Mouse (Mus musculus): ENCODE data around the gene Dupd1. TPM values are rescaled to one million over a fixed set of nuclear protein-coding genes. Genes with fewer than 3 reads are reported as not detected.

The Dupd1 gene
- polyA plus RNA-seq, 1 experiment from 2014 or later: 0.26 TPM

DNA sequence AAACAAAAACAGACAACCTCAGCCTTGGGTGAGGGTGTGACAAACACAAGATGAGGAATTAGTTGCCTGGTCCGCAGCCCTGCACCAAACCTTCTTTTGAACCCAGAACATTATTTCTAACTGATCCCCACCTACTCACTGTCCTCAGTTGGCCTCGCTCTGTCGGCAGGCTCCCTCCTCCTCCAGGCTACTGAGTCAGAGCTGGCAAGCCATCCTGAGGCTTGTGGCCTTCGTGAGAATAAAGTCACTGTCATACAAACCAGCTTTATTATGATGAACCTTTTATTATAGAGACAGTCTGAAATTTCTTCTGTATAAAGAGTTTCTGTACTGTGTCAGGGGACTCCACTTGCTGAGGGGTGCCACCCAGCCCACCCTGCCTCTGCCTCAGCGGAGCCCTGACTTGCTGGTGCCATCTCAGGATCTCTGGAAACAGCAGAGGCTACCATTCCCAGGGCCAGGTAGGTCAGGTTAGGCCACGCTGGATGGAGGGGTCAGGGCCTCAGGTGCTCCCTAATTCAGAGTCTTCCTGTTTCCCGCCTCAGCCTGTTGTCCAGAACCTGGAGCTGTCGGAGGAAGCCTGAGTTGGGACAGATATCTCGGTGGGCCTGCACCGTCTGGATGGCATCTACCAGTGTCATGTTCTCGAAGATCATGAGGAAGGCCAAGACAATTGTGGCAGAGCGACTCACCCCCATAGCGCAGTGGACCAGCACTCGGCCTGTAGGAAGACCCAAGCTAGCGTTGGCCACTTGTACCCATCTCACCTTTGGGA lies 18.9 kb upstream of the Dupd1 start:
- no peak for ATAC-seq
- WGBS: 93% methylated on average over 15 of the region's 15 CpGs
- no peaks in the 10 kb centered on the region for H3K9me3 ChIP-seq (replicated peaks; ENCODE audit: control insufficient read depth, low read length, poor library complexity, severe bottlenecking)

DNA sequence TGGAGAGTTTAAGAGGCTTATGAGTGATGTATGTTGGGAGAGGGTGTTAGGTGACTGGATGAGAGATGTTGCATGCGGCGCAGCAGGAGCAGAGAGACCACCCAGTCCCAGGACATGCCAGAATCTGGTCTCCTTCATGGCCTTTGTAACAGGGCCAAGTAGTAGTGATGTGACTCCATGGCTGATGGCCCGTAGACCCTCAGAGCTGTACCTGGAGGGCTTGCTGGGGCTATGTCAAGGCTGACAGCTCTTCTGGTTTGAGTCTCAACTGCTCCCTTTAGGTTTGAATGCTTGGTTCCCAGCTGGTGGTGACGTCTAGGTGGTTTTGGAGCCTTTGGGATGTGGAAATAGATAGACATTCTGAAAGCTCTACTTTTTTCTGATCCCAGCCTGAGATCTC lies 15.6 kb upstream of the Dupd1 start:
- WGBS: 98% methylated on average over 4 of the region's 4 CpGs
- H3K4me1 ChIP-seq (ENCODE audit: control insufficient read depth, insufficient read depth, low read length): no peaks in the 10 kb centered on the region
- no peaks in the 10 kb centered on the region for H3K9me3 ChIP-seq (replicated peaks; ENCODE audit: control insufficient read depth, low read length, poor library complexity, severe bottlenecking)
- no peak overlapping the region for H3K27ac ChIP-seq (ENCODE audit: low read length)
- no peak overlapping the region for H3K4me3 ChIP-seq (ENCODE audit: low read depth, low read length)
- H3K4me2 ChIP-seq (ENCODE audit: low read length): no peak overlapping the region
- H3K27me3 ChIP-seq (ENCODE audit: control insufficient read depth, insufficient read depth, low read depth, low read length): no peaks in the 10 kb centered on the region; the same call in 1 of the 2 replicates
- no peaks in the 10 kb centered on the region for H3K36me3 ChIP-seq (ENCODE audit: control insufficient read depth, insufficient read depth, low read length)
- no peak overlapping the region for H3K9ac ChIP-seq (ENCODE audit: low read depth, low read length)
- ATAC-seq: no peak

More for the DNA sequence above, 18.9 kb upstream of the Dupd1 start:
- no peak overlapping the region for H3K9ac ChIP-seq (ENCODE audit: low read depth, low read length)
- no peaks in the 10 kb centered on the region for H3K36me3 ChIP-seq (ENCODE audit: control insufficient read depth, insufficient read depth, low read length)
- H3K27ac ChIP-seq (ENCODE audit: low read length): no peak overlapping the region
- no peak overlapping the region for H3K4me2 ChIP-seq (ENCODE audit: low read length)
- H3K4me3 ChIP-seq (ENCODE audit: low read depth, low read length): no peak overlapping the region
- H3K4me1 ChIP-seq (ENCODE audit: control insufficient read depth, insufficient read depth, low read length): no peaks in the 10 kb centered on the region
- no peaks in the 10 kb centered on the region for H3K27me3 ChIP-seq (ENCODE audit: control insufficient read depth, insufficient read depth, low read depth, low read length)

DNA sequence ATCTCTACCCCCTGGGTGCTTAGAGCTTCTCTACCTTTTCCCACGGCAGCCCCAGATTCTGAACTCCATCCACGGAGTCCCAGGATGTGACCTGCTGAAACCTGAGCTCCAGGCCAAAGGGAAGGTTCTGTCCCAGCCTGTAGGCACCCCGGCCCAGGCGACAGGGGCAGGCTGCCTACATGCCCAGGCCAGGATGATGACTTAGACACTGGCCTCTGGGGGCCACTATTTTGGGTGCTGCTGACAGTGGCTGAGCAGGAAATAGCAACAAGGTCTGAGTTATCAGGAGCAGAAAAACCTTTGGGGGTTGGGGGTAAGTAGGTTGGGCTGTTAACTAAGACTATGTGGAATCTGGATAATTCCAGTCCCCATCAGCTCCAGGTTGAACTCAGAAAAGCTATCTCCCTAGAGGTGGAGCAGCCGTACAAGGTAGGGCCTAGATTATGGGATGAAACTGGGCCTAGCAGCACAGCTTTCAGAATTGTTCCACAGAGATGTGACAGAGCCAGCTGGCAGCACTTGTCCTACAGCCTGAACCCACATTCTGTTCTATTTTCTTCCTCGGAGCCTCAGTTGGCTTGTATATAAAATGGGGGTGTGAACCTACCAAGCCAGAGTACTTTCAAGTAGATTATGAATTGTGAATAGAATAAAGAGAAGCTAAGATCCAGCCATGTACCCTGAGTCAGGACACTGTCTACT lies 14.8 kb upstream of the Dupd1 start:
- no peak overlapping the region for H3K27ac ChIP-seq (ENCODE audit: low read length)
- no peak overlapping the region for H3K4me2 ChIP-seq (ENCODE audit: low read length)
- no peaks in the 10 kb centered on the region for H3K36me3 ChIP-seq (ENCODE audit: control insufficient read depth, insufficient read depth, low read length)
- 89% methylated on average over 6 of the region's 6 CpGs for WGBS
- H3K4me1 ChIP-seq (ENCODE audit: control insufficient read depth, insufficient read depth, low read length): no peaks in the 10 kb centered on the region
- no peaks in the 10 kb centered on the region for H3K9me3 ChIP-seq (replicated peaks; ENCODE audit: control insufficient read depth, low read length, poor library complexity, severe bottlenecking)
- H3K4me3 ChIP-seq (ENCODE audit: low read depth, low read length): no peak overlapping the region
- ATAC-seq: no peak
- no peak overlapping the region for H3K9ac ChIP-seq (ENCODE audit: low read depth, low read length)
- no peaks in the 10 kb centered on the region; the same call in 1 of the 2 replicates for H3K27me3 ChIP-seq (ENCODE audit: control insufficient read depth, insufficient read depth, low read depth, low read length)

DNA sequence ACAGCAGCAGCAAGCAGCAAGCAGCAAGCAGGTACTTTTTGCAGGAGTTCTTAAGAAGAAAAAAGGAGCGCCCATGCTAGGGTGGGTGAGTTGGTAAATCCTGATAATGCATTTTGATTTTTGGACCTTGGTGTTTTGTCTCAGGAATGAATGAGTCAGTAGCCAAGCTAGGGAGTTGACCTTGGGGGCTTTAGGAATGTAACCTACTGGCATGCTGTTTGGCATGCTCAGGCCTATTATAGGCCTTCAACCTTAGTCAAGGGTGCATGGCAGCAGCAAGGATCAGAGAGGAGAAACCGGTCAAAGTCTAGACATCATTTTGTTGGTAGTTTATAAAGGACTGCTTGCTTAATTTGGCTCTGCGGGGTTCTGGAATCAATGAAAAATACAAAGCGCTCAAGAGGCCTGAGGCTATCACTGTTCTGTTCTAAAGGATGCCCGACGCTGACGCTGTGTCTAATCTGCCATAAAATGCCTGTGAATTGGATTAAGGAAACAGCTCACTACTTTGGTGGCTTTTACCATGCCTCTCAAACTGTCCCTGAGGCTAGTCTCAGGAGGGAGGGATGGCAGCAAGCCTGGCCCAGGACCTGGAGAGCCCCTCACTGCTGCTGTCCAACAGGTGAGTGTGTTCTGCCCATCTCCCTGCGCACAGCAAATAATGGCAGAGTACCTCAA lies 7.8 kb upstream of the Dupd1 start:
- H3K27ac ChIP-seq (ENCODE audit: low read length): no peak overlapping the region
- no peaks in the 10 kb centered on the region for H3K4me1 ChIP-seq (ENCODE audit: control insufficient read depth, insufficient read depth, low read length)
- H3K4me3 ChIP-seq (ENCODE audit: low read depth, low read length): no peak overlapping the region
- no peaks in the 10 kb centered on the region; the same call in 1 of the 2 replicates for H3K27me3 ChIP-seq (ENCODE audit: control insufficient read depth, insufficient read depth, low read depth, low read length)
- no peak overlapping the region for H3K9ac ChIP-seq (ENCODE audit: low read depth, low read length)
- peak; percentile 25; the same call in 1 of the 2 replicates for ATAC-seq
- H3K4me2 ChIP-seq (ENCODE audit: low read length): no peak overlapping the region
- H3K9me3 ChIP-seq (replicated peaks; ENCODE audit: control insufficient read depth, low read length, poor library complexity, severe bottlenecking): no peaks in the 10 kb centered on the region
- H3K36me3 ChIP-seq (ENCODE audit: control insufficient read depth, insufficient read depth, low read length): no peaks in the 10 kb centered on the region
- 37% methylated on average over 8 of the region's 8 CpGs for whole genome bisulfite sequencing

DNA sequence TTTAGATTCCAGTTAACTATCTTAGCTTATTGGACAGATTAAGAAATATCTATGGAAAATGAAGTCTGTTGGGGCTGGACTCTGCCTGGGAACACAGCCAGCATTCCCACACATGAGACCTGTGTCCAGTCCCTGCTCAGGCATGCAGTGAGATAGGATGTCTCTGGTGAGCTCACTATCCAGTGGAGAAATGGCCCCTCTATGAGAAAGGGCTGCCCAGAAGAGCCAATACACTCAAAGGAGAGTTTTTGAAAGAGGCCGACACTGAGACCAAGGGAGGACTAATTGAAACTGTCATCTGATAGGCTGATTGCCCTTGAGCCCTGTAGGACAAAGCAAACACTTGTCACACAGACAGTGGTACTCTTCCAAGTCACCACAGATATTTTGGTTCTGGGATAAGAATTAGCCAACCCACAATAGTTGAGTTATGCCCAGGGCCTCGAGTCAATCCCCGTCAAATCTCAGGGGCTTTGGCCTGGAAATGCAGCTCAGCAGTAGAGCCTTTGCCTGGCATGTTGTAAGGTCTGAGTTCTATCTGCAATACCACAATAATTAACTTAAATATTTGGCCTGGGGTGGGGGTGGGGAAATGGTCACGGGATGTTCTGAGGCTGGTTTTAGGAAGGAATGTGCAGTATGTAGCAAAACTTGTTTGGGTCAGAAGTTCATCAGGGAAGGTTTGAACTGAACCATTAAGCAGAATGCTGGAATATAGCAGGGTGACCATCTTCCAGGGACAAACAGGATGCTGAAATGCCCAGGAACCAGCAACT lies 6.2 kb upstream of the Dupd1 start:
- H3K4me2 ChIP-seq (ENCODE audit: low read length): no peak overlapping the region
- no peaks in the 10 kb centered on the region for H3K4me1 ChIP-seq (ENCODE audit: control insufficient read depth, insufficient read depth, low read length)
- 86% methylated on average over 4 of the region's 4 CpGs for WGBS
- H3K9me3 ChIP-seq (replicated peaks; ENCODE audit: control insufficient read depth, low read length, poor library complexity, severe bottlenecking): no peaks in the 10 kb centered on the region
- no peak overlapping the region for H3K9ac ChIP-seq (ENCODE audit: low read depth, low read length)
- H3K27ac ChIP-seq (ENCODE audit: low read length): no peak overlapping the region
- no peak overlapping the region for H3K4me3 ChIP-seq (ENCODE audit: low read depth, low read length)
- no peaks in the 10 kb centered on the region; the same call in 1 of the 2 replicates for H3K27me3 ChIP-seq (ENCODE audit: control insufficient read depth, insufficient read depth, low read depth, low read length)
- H3K36me3 ChIP-seq (ENCODE audit: control insufficient read depth, insufficient read depth, low read length): no peaks in the 10 kb centered on the region
- ATAC-seq: no peak

DNA sequence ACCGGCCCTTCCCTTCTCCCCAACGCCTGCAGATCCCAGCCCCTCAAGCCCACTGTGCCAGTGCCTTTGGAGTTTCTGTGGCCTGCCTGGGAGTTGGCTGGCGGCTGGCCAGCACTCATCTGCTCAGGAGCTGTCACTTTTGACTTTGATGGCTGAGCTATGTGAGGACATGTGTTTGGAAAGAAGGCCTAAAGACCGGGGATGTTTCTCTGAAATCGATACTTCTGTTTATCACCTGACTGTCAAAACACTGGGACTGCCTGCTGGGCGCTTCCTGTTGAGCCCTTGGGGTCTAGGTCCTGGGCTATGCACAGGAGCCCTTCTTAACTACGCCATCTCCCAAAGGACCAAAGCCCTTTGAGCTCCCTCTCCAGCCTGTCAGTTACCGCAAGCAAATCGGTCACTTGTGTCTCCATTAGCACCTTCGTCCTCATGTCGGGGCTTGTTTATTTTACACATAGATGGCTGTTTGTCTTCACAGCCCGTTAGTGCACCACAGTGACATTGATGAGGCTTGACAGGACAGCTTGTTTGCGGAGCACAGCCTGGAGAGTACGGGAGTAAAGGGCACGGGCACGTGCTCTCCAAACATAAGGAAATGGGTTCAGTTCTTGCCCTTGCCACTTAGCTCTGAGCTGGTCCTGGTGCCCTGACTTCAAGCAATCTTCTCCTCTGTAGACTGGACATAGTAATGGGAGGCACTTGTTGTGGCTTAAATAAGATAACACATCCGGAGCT lies 5.4 kb upstream of the Dupd1 start:
- H3K27me3 ChIP-seq (ENCODE audit: control insufficient read depth, insufficient read depth, low read depth, low read length): no peaks in the 10 kb centered on the region; the same call in 1 of the 2 replicates
- H3K36me3 ChIP-seq (ENCODE audit: control insufficient read depth, insufficient read depth, low read length): no peaks in the 10 kb centered on the region
- H3K4me1 ChIP-seq (ENCODE audit: control insufficient read depth, insufficient read depth, low read length): no peaks in the 10 kb centered on the region
- H3K27ac ChIP-seq (ENCODE audit: low read length): no peak overlapping the region
- 0 out of 2 replicates have a peak, but pooled peaks have one; percentile 28 for ATAC-seq
- H3K9me3 ChIP-seq (replicated peaks; ENCODE audit: control insufficient read depth, low read length, poor library complexity, severe bottlenecking): no peaks in the 10 kb centered on the region
- no peak overlapping the region for H3K4me3 ChIP-seq (ENCODE audit: low read depth, low read length)
- H3K9ac ChIP-seq (ENCODE audit: low read depth, low read length): no peak overlapping the region
- H3K4me2 ChIP-seq (ENCODE audit: low read length): no peak overlapping the region
- WGBS: 49% methylated on average over 17 of the region's 17 CpGs

DNA sequence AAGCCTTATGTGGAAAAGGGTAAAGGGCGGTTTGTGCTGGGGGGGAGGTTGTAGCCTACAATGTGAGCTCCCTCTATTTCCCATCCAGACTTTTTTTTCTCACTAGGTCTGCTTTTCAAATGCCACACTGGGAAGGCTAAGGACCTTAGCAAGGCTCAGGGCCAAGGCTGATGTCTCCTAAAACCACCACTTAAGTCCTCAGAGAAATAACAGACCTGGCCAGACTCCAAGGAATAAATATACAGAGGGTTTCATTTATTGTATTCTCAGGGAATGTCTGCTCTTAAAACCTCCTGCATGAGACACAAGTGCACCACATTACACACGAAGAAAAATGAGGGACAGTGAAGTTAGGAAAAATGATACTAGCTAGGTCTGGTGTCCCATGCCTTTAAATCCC lies 3.1 kb downstream of the Dupd1 start:
- no peak for ATAC-seq
- WGBS: 84% methylated on average over 2 of the region's 2 CpGs

DNA sequence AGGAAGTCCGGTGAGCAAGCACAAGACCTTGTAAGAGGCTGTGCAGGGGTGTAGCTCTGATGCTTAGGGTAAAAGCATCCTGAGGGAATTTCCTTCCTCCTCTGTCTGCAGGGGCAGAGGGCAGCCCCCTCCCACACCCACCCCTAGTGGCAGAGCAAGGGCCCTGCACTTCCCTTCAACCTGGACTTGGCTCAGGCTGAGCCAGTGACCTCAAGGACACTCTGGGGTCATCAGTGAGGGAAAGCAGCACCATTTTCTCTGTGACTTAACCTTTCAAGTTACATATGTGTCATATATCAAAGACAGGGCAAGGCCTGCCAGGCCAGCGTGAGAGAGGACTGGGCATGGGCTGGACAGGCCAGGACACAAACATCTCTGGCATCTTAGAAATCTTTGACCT lies 4.8 kb downstream of the Dupd1 start:
- WGBS: 59% methylated on average over 2 of the region's 2 CpGs
- Histone ChIP-seq H3K27me3 (ENCODE audit: control insufficient read depth, insufficient read depth, low read depth, low read length) (no peaks in the 10 kb centered on the region), H3K4me1 (ENCODE audit: control insufficient read depth, insufficient read depth, low read length) (0 out of 2 replicates have a peak, but pooled peaks cover 4% of the 10 kb centered on the region), H3K4me2 (ENCODE audit: low read length) (no peak overlapping the region), H3K4me3 (ENCODE audit: low read depth, low read length) (no peak overlapping the region), H3K36me3 (ENCODE audit: control insufficient read depth, insufficient read depth, low read length) (no peaks in the 10 kb centered on the region), H3K9me3 (replicated peaks; ENCODE audit: control insufficient read depth, low read length, poor library complexity, severe bottlenecking) (no peaks in the 10 kb centered on the region), H3K27ac (ENCODE audit: low read length) (no peak overlapping the region), H3K9ac (ENCODE audit: low read depth, low read length) (no peak overlapping the region)
- ATAC-seq: no peak

More for the DNA sequence above, 3.1 kb downstream of the Dupd1 start:
- H3K27ac ChIP-seq (ENCODE audit: low read length): no peak overlapping the region
- H3K9me3 ChIP-seq (replicated peaks; ENCODE audit: control insufficient read depth, low read length, poor library complexity, severe bottlenecking): no peaks in the 10 kb centered on the region
- no peaks in the 10 kb centered on the region for H3K36me3 ChIP-seq (ENCODE audit: control insufficient read depth, insufficient read depth, low read length)
- 0 out of 2 replicates have a peak, but pooled peaks cover 4% of the 10 kb centered on the region for H3K4me1 ChIP-seq (ENCODE audit: control insufficient read depth, insufficient read depth, low read length)
- no peak overlapping the region for H3K4me2 ChIP-seq (ENCODE audit: low read length)
- no peak overlapping the region for H3K9ac ChIP-seq (ENCODE audit: low read depth, low read length)
- no peak overlapping the region for H3K4me3 ChIP-seq (ENCODE audit: low read depth, low read length)
- no peaks in the 10 kb centered on the region for H3K27me3 ChIP-seq (ENCODE audit: control insufficient read depth, insufficient read depth, low read depth, low read length)

Measured in midbrain, embryonic 16.5 days (tissue).